Mouse (Mus musculus) liver, embryonic 13.5 days (tissue): ENCODE results near the gene Cpsf6. TPM values are rescaled to one million over a fixed set of nuclear protein-coding genes. Genes with fewer than 3 reads are reported as not detected.

ENCODE experiments used
- ATAC-seq: fragments of 200-750 bp; cut with Nextera tagmentation; 2 replicates; pipeline ENCODE4 v1.8.0; 2017; ENCODE audit warnings: low read depth, mild to moderate bottlenecking, moderate number of reproducible peaks, moderate library complexity
- DNase-seq: peaks from one replicate; pipeline ENCODE4 v3.0.0; 2022
- H3K27ac ChIP-seq: fragments of 300-500 bp; sonication (generic); 2 replicates; pipeline ENCODE4 v1.5.1; 2015; ENCODE audit warnings: moderate library complexity, mild to moderate bottlenecking, inconsistent platforms
- H3K27me3 ChIP-seq: fragments of 300-500 bp; sonication (generic); 2 replicates; pipeline ENCODE4 v1.6.1; 2015; ENCODE audit warnings: mild to moderate bottlenecking, inconsistent platforms
- H3K36me3 ChIP-seq: fragments of 300-500 bp; sonication (generic); 2 replicates; pipeline ENCODE4 v1.6.1; 2015; ENCODE audit warnings: mild to moderate bottlenecking, inconsistent platforms
- H3K4me1 ChIP-seq: fragments of 300-500 bp; sonication (generic); replicated peaks from 2 replicates; pipeline ENCODE4 v1.6.1; 2015; ENCODE audit warnings: inconsistent platforms
- H3K4me2 ChIP-seq: fragments of 300-500 bp; sonication (generic); 2 replicates; pipeline ENCODE4 v1.6.1; 2015; ENCODE audit warnings: inconsistent platforms, mild to moderate bottlenecking, moderate library complexity
- H3K4me3 ChIP-seq: fragments of 300-500 bp; sonication (generic); replicated peaks from 2 replicates; pipeline ENCODE4 v1.5.1; 2015; ENCODE audit warnings: mild to moderate bottlenecking, inconsistent platforms
- H3K9ac ChIP-seq: fragments of 300-500 bp; sonication (generic); 2 replicates; pipeline ENCODE4 v1.6.1; 2015; ENCODE audit warnings: mild to moderate bottlenecking, inconsistent platforms
- H3K9me3 ChIP-seq: fragments of 300-500 bp; sonication (generic); replicated peaks from 2 replicates; pipeline ENCODE4 v1.6.1; 2016; ENCODE audit warnings: inconsistent platforms
- WGBS: fragments of 180-500 bp; shearing (Covaris S2); methylation state at CpG from one replicate; pipeline ENCODE4 v1.1.7; 2015; ENCODE audit not compliant: insufficient replicate concordance; 5-methylcytosine and 5-hydroxymethylcytosine counted together
- polyA plus RNA-seq: library from polyadenylated mRNA; unstranded; fragments of >200 nt; fragmentation: Nextera tagmentation; extraction: Ambion mirVana; gene quantifications from 2 replicates; pipeline ENCODE4 v1.2.1, GENCODE M21; 2015

Gene Cpsf6
- polyA plus RNA-seq, 1 experiment from 2014 or later, result 69.2 TPM

DNA sequence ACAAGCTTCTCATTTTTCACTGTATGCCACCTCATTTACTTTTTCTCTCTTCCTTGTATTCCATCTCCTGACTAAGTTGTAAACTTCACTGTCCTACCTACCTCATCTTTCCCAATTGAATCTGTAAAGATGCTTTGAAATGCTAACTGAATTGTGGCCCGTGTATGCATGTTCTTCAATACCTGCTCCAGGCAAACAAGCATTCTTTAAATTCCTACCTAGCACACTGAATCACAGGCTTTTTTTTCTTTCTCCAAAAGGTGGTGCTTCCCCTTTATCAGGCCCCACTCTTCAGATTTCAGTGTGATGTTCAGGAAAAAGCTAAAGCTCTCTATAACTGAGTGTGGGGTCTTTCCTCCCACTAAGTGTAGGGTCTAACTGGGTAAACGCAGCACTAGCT is 37.4 kb downstream of the Cpsf6 start:
- DNase-seq, result no peak
- no peak overlapping the region for H3K27ac ChIP-seq
- WGBS, result 74% methylated on average over 2 of the region's 2 CpGs

DNA sequence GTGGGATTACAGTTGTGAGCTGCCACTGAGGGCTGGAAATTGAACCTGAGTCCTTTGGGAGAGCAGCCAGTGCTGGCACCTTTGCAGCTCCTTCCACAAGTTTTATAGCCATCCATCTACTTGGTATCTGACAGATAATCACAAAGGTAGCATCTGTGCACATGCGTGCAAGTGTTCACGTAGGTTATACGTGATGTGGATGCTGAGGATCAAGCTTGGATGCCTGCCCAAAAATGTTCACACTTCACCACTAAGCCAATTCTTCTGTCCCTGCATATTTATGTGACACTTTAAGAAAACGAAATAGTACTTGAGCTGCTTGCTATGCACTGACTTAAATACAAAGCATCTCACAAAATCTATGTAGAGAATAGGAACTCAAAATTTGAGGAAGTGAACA is 38.8 kb downstream of the Cpsf6 start:
- no peak for ATAC-seq
- Histone ChIP-seq H3K9me3 (no peaks in the 10 kb centered on the region), H3K4me3 (no peak overlapping the region), H3K27ac (no peak overlapping the region), H3K4me1 (no peaks in the 10 kb centered on the region), H3K4me2 (no peak overlapping the region), H3K9ac (no peak overlapping the region), H3K27me3 (no peaks in the 10 kb centered on the region), H3K36me3 (no peaks in the 10 kb centered on the region)
- no peak for DNase-seq
- WGBS, result 83% methylated on average over 4 of the region's 4 CpGs

More for the DNA sequence above, 37.4 kb downstream of the Cpsf6 start:
- Histone ChIP-seq H3K9me3 (no peaks in the 10 kb centered on the region), H3K36me3 (no peaks in the 10 kb centered on the region), H3K4me1 (no peaks in the 10 kb centered on the region), H3K4me2 (no peak overlapping the region), H3K9ac (no peak overlapping the region), H3K4me3 (no peak overlapping the region), H3K27me3 (no peaks in the 10 kb centered on the region)
- ATAC-seq, result no peak

DNA sequence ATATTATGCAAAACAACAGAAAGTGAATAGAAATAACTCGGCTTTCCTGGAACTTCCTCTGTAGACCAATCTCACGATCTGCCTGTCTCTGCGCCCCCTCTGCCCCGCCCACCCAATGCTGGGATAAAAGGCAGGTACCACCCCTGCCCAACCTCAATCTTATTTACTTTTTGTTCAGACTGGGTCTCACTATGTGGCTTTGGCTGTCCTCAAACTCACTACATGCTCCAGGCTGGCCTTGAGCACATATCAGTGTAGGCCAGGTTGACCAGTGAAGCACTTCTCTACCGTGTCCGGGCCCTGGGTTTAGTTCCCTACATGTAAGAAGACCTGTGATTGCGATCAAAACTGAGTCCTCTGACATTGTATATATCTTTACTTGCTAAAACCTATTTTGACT is 40.6 kb downstream of the Cpsf6 start:
- H3K9ac ChIP-seq, result no peak overlapping the region
- no peaks in the 10 kb centered on the region for H3K27me3 ChIP-seq
- no peak overlapping the region for H3K27ac ChIP-seq
- DNase-seq (no peak), ATAC-seq (no peak)
- no peaks in the 10 kb centered on the region for H3K9me3 ChIP-seq
- H3K4me3 ChIP-seq, result no peak overlapping the region
- H3K4me2 ChIP-seq, result no peak overlapping the region
- WGBS, result 55% methylated on average over 7 of the region's 7 CpGs
- H3K4me1 ChIP-seq, result no peaks in the 10 kb centered on the region
- no peaks in the 10 kb centered on the region for H3K36me3 ChIP-seq

DNA sequence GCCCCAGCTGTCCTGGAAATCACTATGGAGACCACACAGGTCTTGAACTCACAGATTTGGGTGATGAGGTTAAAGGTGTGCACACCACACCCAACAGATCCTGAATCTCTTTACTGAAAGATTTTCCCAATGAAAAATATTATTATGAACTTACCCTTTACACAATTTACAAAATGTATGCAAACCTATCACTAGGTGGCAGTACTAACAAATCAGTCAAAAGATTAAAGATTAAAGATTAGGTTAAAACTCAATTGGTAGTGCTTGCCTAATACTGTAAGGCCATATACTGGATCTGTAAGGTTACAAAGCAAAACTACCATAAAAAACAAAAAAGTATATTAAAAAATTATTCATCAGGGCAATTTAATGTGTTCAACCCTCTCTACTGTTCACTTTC is 41.9 kb downstream of the Cpsf6 start:
- Histone ChIP-seq H3K36me3 (no peaks in the 10 kb centered on the region), H3K27me3 (no peaks in the 10 kb centered on the region), H3K27ac (no peak overlapping the region), H3K9me3 (no peaks in the 10 kb centered on the region), H3K9ac (no peak overlapping the region), H3K4me1 (no peaks in the 10 kb centered on the region), H3K4me3 (no peak overlapping the region), H3K4me2 (no peak overlapping the region)
- ATAC-seq (no peak), DNase-seq (no peak)

DNA sequence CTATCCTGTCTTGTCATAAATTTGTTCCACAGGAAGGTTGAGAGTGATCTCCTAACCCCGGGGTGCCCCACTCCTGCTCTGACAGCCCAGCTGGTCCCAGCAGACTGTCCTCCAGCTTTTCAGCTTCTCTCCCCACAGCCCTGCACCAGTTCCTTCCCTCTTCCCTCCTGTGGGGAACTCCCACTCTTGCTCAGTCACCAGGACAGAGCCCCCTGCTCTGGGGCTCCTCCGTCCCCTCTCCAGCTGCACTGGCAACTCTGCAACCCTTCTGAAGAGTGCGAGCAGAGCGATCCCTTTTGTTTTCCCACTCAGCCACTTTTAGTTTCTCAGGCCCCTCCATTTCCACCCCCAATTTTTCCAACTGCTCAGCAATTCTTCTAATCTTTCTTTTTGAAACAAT is 44.2 kb downstream of the Cpsf6 start:
- DNase-seq (no peak), ATAC-seq (no peak)
- Histone ChIP-seq H3K9me3 (no peaks in the 10 kb centered on the region), H3K27ac (no peak overlapping the region), H3K9ac (no peak overlapping the region), H3K4me1 (no peaks in the 10 kb centered on the region), H3K36me3 (no peaks in the 10 kb centered on the region), H3K27me3 (no peaks in the 10 kb centered on the region), H3K4me3 (no peak overlapping the region), H3K4me2 (no peak overlapping the region)
- WGBS, result 19% methylated on average over 4 of the region's 4 CpGs

DNA sequence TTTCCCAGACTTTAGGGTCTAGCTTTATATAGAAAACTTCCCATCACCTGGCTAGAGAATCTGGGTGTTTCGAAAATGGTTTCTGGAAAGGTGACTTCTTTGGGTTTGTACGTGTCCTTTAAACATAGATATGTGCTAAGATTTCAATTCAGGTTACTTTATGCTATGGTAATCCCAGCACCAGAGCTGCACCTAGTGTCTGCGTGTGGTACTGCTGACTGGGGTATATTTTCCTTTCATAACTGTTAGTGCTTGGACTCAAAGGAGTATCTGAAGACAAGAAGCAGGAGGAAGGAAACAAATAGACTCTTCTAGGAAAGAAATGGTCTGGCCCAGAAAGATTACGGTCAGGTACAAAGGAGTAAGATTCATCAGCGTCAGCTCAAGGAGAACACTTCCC is 49.3 kb downstream of the Cpsf6 start:
- DNase-seq, result no peak
- no peak overlapping the region for H3K27ac ChIP-seq
- H3K9ac ChIP-seq, result no peak overlapping the region
- H3K36me3 ChIP-seq, result no peaks in the 10 kb centered on the region
- no peaks in the 10 kb centered on the region for H3K9me3 ChIP-seq
- H3K4me2 ChIP-seq, result no peak overlapping the region
- H3K27me3 ChIP-seq, result no peaks in the 10 kb centered on the region
- H3K4me3 ChIP-seq, result no peak overlapping the region
- no peaks in the 10 kb centered on the region for H3K4me1 ChIP-seq
- 41% methylated on average over 5 of the region's 5 CpGs for WGBS
- ATAC-seq, result no peak

DNA sequence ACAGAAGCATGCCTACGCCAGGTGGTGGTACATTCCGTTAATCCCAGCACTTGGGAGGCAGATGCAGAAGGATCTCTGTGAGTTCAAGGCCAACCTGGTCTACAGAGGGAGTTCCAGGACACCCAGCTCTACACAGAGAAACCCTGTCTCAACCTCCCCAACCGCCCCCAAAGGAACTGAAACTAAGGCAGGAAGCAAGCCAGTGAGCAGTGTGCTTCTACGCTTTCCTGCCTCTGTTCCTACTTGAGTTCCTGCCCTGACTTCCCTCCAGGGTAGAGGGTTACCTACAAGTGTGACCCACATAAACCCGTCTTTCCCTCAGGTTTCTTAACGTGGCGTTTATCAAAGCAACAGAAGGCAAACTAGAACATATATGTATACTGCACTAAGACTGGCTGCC is 56.0 kb downstream of the Cpsf6 start:
- 60% methylated on average over 7 of the region's 7 CpGs for WGBS
- no peak for ATAC-seq
- no peaks in the 10 kb centered on the region for H3K27me3 ChIP-seq
- no peak overlapping the region for H3K4me3 ChIP-seq
- no peaks in the 10 kb centered on the region for H3K9me3 ChIP-seq
- H3K9ac ChIP-seq, result no peak overlapping the region
- H3K4me2 ChIP-seq, result no peak overlapping the region
- H3K4me1 ChIP-seq, result no peaks in the 10 kb centered on the region
- no peak for DNase-seq
- no peaks in the 10 kb centered on the region for H3K36me3 ChIP-seq
- H3K27ac ChIP-seq, result no peak overlapping the region

DNA sequence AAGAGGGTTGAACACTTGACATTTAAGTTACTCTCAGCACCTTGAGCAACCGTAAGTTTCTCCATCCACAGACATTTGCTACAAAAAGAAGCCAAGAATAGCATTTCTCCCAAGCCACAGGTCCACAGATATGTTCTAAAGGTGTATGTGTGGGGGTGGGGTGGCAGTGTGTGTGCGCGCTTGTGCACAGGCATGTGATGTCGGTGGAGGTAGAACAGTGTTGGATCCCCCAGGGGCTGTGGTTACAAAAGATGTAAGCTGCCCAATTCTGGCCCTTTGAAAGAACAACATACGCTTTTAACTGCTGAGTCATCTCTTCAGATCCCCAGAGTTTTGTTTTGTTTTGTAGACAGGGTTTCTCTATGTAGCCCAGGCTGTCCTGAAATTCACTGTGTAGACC is 57.2 kb downstream of the Cpsf6 start:
- Histone ChIP-seq H3K4me2 (no peak overlapping the region), H3K9me3 (no peaks in the 10 kb centered on the region), H3K27ac (no peak overlapping the region), H3K4me1 (no peaks in the 10 kb centered on the region), H3K27me3 (no peaks in the 10 kb centered on the region), H3K4me3 (no peak overlapping the region), H3K36me3 (no peaks in the 10 kb centered on the region), H3K9ac (no peak overlapping the region)
- no peak for DNase-seq
- ATAC-seq, result no peak
- WGBS, result 75% methylated on average over 5 of the region's 5 CpGs

DNA sequence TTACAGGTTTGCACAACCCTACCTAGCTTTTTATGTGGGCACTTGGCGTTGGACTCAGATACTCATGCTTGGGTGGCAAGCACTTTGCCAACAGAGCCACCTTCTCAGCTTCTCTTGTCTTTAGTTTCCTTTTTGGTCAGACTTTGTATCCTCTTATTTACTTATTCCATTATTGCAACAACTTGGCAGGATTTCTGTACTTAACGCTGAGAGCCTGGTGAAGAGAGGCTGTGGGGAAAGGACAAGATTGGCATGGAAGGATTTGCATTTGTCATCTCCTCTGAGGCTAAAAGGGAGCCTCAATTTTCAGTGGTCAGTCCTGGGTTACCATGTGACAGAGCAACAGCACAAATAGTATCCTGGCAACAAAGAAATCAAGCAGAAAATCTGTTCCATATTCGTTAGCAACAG is 59.2 kb downstream of the Cpsf6 start:
- H3K27me3 ChIP-seq, result no peaks in the 10 kb centered on the region
- H3K4me1 ChIP-seq, result no peaks in the 10 kb centered on the region
- H3K9ac ChIP-seq, result no peak overlapping the region
- WGBS, result 64% methylated on average over 3 of the region's 3 CpGs
- H3K27ac ChIP-seq, result no peak overlapping the region
- no peak overlapping the region for H3K4me2 ChIP-seq
- H3K36me3 ChIP-seq, result no peaks in the 10 kb centered on the region
- ATAC-seq (no peak), DNase-seq (no peak)
- no peaks in the 10 kb centered on the region for H3K9me3 ChIP-seq
- H3K4me3 ChIP-seq, result no peak overlapping the region

DNA sequence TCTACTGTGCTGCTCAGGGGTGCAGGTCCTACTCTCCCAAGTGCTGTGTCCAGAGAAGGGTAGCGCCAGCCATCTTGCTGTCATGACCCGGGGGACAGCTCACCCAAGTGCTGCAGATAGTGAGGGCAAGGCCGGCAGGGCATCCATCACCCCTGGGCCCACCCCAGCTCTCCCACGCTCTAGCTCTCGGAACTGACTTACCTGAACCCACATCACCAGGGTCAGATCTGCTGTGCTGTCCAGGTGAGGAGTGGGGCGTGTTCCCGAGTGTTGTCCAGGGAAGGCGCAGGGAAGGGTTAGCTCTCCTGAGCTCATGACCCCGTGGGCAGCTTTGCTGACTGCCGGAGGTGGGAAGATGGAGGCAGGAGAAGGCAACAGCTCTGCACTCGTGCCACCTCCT is 63.4 kb downstream of the Cpsf6 start:
- ATAC-seq (no peak), DNase-seq (no peak)
- Histone ChIP-seq H3K9ac (no peak overlapping the region), H3K4me3 (no peak overlapping the region), H3K36me3 (no peaks in the 10 kb centered on the region), H3K4me2 (no peak overlapping the region), H3K9me3 (no peaks in the 10 kb centered on the region), H3K27ac (no peak overlapping the region), H3K27me3 (no peaks in the 10 kb centered on the region), H3K4me1 (no peaks in the 10 kb centered on the region)
- WGBS, result 74% methylated on average over 11 of the region's 11 CpGs

DNA sequence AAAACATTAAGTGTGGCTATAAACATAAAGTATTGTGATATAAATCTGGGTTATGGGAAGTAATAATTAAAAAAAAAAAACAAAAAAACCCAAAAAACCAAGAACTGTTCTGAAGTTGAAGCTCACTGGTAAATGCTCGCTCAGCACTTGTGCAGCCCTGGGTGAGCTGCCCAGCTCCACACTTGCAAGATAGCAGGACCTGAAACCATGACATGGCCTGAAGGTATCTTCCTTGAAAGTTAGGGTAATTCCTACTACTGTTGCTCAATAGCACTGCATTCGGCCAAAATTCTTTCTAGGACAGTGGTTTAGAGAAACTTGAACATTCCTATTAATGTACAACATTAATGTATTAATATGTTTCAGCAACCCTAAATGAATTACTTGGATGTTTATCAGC is 66.7 kb downstream of the Cpsf6 start:
- DNase-seq, result no peak
- Histone ChIP-seq H3K36me3 (no peaks in the 10 kb centered on the region), H3K4me1 (no peaks in the 10 kb centered on the region), H3K4me3 (no peak overlapping the region), H3K27ac (no peak overlapping the region), H3K9ac (no peak overlapping the region), H3K4me2 (no peak overlapping the region), H3K27me3 (no peaks in the 10 kb centered on the region), H3K9me3 (no peaks in the 10 kb centered on the region)
- ATAC-seq, result no peak
- WGBS, result 73% methylated on average over 2 of the region's 2 CpGs

DNA sequence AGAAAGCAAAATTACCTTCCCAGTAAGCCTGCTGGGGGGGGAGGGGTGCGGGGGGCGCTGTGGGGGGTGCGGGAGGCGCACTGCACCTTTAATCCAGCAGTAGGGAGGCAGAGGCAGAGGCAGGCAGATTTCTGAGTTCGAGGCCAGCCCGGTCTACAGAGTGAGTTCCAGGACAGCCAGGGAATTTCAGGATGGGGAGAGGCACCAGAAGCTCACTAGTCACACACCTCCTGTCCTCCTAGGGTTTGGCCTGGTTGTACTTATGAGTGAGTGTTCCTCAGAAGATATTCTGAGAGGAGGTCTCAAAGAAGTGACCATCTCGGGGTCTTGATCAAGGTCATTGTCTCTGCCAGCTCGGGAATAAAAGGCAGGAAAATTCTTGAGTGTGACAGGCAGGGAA is 67.6 kb downstream of the Cpsf6 start:
- Histone ChIP-seq H3K27me3 (no peaks in the 10 kb centered on the region), H3K4me1 (no peaks in the 10 kb centered on the region), H3K4me3 (no peak overlapping the region), H3K27ac (no peak overlapping the region), H3K9ac (no peak overlapping the region), H3K9me3 (no peaks in the 10 kb centered on the region), H3K4me2 (no peak overlapping the region), H3K36me3 (no peaks in the 10 kb centered on the region)
- WGBS, result 67% methylated on average over 8 of the region's 8 CpGs
- no peak for ATAC-seq
- no peak for DNase-seq

DNA sequence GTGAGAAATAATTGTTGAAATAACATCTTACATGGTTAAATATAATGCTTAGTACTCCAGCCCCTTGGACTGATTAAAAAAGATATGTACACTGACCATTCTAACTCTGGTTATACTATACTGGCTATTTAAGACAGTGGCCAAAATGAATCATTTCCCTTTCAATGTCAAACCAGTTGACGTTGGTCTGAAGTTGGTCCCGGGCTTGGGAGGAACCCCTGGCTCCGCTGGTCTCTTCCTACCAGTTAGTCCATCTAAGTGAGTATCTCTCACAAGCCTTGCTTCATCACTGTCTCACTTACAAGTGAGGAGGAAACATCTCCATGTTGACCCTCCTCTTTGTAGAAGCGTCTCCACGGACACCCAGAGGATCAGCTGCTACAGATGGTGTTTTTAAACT is 75.4 kb downstream of the Cpsf6 start:
- ATAC-seq (no peak), DNase-seq (no peak)
- Histone ChIP-seq H3K9me3 (no peaks in the 10 kb centered on the region), H3K27me3 (no peaks in the 10 kb centered on the region), H3K4me2 (no peak overlapping the region), H3K4me1 (0 out of 2 replicates have a peak, but pooled peaks cover 6% of the 10 kb centered on the region), H3K36me3 (no peaks in the 10 kb centered on the region), H3K27ac (no peak overlapping the region), H3K9ac (no peak overlapping the region), H3K4me3 (no peak overlapping the region)
- 46% methylated on average over 5 of the region's 5 CpGs for WGBS
